Mouse (Mus musculus): ENCODE results near the gene Syngap1. TPM values are rescaled to one million over a fixed set of nuclear protein-coding genes. Genes with fewer than 3 reads are reported as not detected.
A peak's percentile ranks its signal among the peaks of the same experiment; 100 is the strongest.
"Not testable (repeated sequence)": the region's sequence is repeated elsewhere in the genome, so short reads cannot be mapped to it uniquely, and the experiment has no call there.

The Syngap1 gene
- total RNA-seq, 2 experiments from 2014 or later = 0.60 to 2.5 TPM

GRCm38 (mm10) chr17:26977354-26977753 is 36.3 kb downstream of the Syngap1 start:
- ATAC-seq (replicated peaks; ENCODE audit: low FRiP score, poor library complexity, severe bottlenecking) = not testable (repeated sequence)

GRCm38 (mm10) chr17:26979426-26979825 is 38.4 kb downstream of the Syngap1 start:
- ATAC-seq (replicated peaks; ENCODE audit: low FRiP score, poor library complexity, severe bottlenecking) = no peak

- ATAC-seq (replicated peaks; ENCODE audit: low FRiP score, poor library complexity, severe bottlenecking) = no peak
These were observed 40.0 kb downstream of the Syngap1 start for GRCm38 (mm10) chr17:26981050-26981449.

GRCm38 (mm10) chr17:26983382-26983781 is 42.3 kb downstream of the Syngap1 start:
- no peak for ATAC-seq (replicated peaks; ENCODE audit: low FRiP score, poor library complexity, severe bottlenecking)

GRCm38 (mm10) chr17:26985503-26986179 is 44.6 kb downstream of the Syngap1 start:
- ATAC-seq (replicated peaks; ENCODE audit: low FRiP score, poor library complexity, severe bottlenecking) = no peak

GRCm38 (mm10) chr17:26990521-26990920 is 49.5 kb downstream of the Syngap1 start:
- no peak for ATAC-seq (replicated peaks; ENCODE audit: low FRiP score, poor library complexity, severe bottlenecking)

- ATAC-seq (replicated peaks; ENCODE audit: low FRiP score, poor library complexity, severe bottlenecking) = no peak
These were observed 53.4 kb downstream of the Syngap1 start for GRCm38 (mm10) chr17:26994410-26994809.

- no peak for ATAC-seq (replicated peaks; ENCODE audit: low FRiP score, poor library complexity, severe bottlenecking)
These were observed 54.0 kb downstream of the Syngap1 start for GRCm38 (mm10) chr17:26995006-26995405.

- ATAC-seq (replicated peaks; ENCODE audit: low FRiP score, poor library complexity, severe bottlenecking) = no peak
These were observed 54.5 kb downstream of the Syngap1 start for GRCm38 (mm10) chr17:26995562-26995961.

GRCm38 (mm10) chr17:26997661-26998060 is 56.6 kb downstream of the Syngap1 start:
- ATAC-seq (replicated peaks; ENCODE audit: low FRiP score, poor library complexity, severe bottlenecking) = no peak

GRCm38 (mm10) chr17:26998283-26998682 is 57.2 kb downstream of the Syngap1 start:
- ATAC-seq (replicated peaks; ENCODE audit: low FRiP score, poor library complexity, severe bottlenecking) = no peak

- ATAC-seq (replicated peaks; ENCODE audit: low FRiP score, poor library complexity, severe bottlenecking) = no peak
These were observed 58.9 kb downstream of the Syngap1 start for GRCm38 (mm10) chr17:26999996-27000395.

GRCm38 (mm10) chr17:27001151-27001550 is 60.1 kb downstream of the Syngap1 start:
- 0 out of 2 replicates have a peak, but pooled peaks have one; percentile 48 for ATAC-seq (replicated peaks; ENCODE audit: low FRiP score, poor library complexity, severe bottlenecking)

GRCm38 (mm10) chr17:27001889-27002288 is 60.8 kb downstream of the Syngap1 start:
- ATAC-seq (replicated peaks; ENCODE audit: low FRiP score, poor library complexity, severe bottlenecking) = peak; percentile 47

- peak; percentile 54 for ATAC-seq (replicated peaks; ENCODE audit: low FRiP score, poor library complexity, severe bottlenecking)
These were observed 63.4 kb downstream of the Syngap1 start for GRCm38 (mm10) chr17:27004431-27004830.

- ATAC-seq (replicated peaks; ENCODE audit: low FRiP score, poor library complexity, severe bottlenecking) = no peak
These were observed 63.9 kb downstream of the Syngap1 start for GRCm38 (mm10) chr17:27004903-27005485.

GRCm38 (mm10) chr17:27005644-27006043 is 64.6 kb downstream of the Syngap1 start:
- no peak for ATAC-seq (replicated peaks; ENCODE audit: low FRiP score, poor library complexity, severe bottlenecking)

- no peak for ATAC-seq (replicated peaks; ENCODE audit: low FRiP score, poor library complexity, severe bottlenecking)
These were observed 67.2 kb downstream of the Syngap1 start for GRCm38 (mm10) chr17:27008277-27008676.

- ATAC-seq (replicated peaks; ENCODE audit: low FRiP score, poor library complexity, severe bottlenecking) = no peak
These were observed 70.1 kb downstream of the Syngap1 start for GRCm38 (mm10) chr17:27011167-27011566.

- peak; percentile 57; the same call in 1 of the 2 replicates for ATAC-seq (replicated peaks; ENCODE audit: low FRiP score, poor library complexity, severe bottlenecking)
These were observed 71.1 kb downstream of the Syngap1 start for GRCm38 (mm10) chr17:27011998-27012672.

- ATAC-seq (replicated peaks; ENCODE audit: low FRiP score, poor library complexity, severe bottlenecking) = no peak
These were observed 71.9 kb downstream of the Syngap1 start for GRCm38 (mm10) chr17:27012909-27013308.

Data from erythroblast, adult 5-6 weeks (primary cell).